7 mouse cellular contexts compared by ENCODE assay signal in genomic region chr14:75786868-75787793, GRCm38 (mm10). TPM values are rescaled to one million over a fixed set of nuclear protein-coding genes. Genes with fewer than 3 reads are reported as not detected.
A peak's percentile ranks its signal among the peaks of the same experiment; 100 is the strongest.
DNase-seq lines count a peak whose midpoint lies in the region; ATAC-seq lines count a peak whose summit lies in the region.

TSS of gene Slc25a30 (minus strand) at chr14:75787037.

- H3K4me1 ChIP-seq in embryonic facial prominence, embryonic 10.5 days: peaks cover 6% of the 10 kb centered on the region
- peaks cover 6% of the 10 kb centered on the region; the same call in 1 of the 2 replicates for H3K4me1 ChIP-seq in limb, embryonic 10.5 days
- peaks cover 11% of the 10 kb centered on the region; the same call in 1 of the 2 replicates for H3K4me1 ChIP-seq in midbrain, embryonic 13.5 days (replicated peaks)

- peaks cover 30% of the 10 kb centered on the region for H3K27me3 ChIP-seq in embryonic facial prominence, embryonic 10.5 days (replicated peaks; ENCODE audit: low read depth, poor library complexity, severe bottlenecking)
- H3K27me3 ChIP-seq in limb, embryonic 10.5 days (ENCODE audit: low read depth, poor library complexity, severe bottlenecking): peaks cover 31% of the 10 kb centered on the region
- H3K27me3 ChIP-seq in midbrain, embryonic 13.5 days: peaks cover 16% of the 10 kb centered on the region

- no peaks in the 10 kb centered on the region for H3K9me3 ChIP-seq in embryonic facial prominence, embryonic 10.5 days
- H3K9me3 ChIP-seq in limb, embryonic 10.5 days (replicated peaks): no peaks in the 10 kb centered on the region
- no peaks in the 10 kb centered on the region for H3K9me3 ChIP-seq in midbrain, embryonic 13.5 days

- peak within 1 kb of the TSS; percentile 70 for H3K4me2 ChIP-seq in midbrain, embryonic 13.5 days (replicated peaks)

- H3K36me3 ChIP-seq in embryonic facial prominence, embryonic 10.5 days (replicated peaks): no peaks in the 10 kb centered on the region
- no peaks in the 10 kb centered on the region for H3K36me3 ChIP-seq in limb, embryonic 10.5 days
- H3K36me3 ChIP-seq in midbrain, embryonic 13.5 days: no peaks in the 10 kb centered on the region

- peak within 1 kb of the TSS; percentile 88 for H3K4me3 ChIP-seq in embryonic facial prominence, embryonic 10.5 days
- peak within 1 kb of the TSS; percentile 82 for H3K4me3 ChIP-seq in limb, embryonic 10.5 days
- H3K4me3 ChIP-seq in midbrain, embryonic 13.5 days (replicated peaks): peak within 1 kb of the TSS; percentile 75

- peak; percentile 99 for DNase-seq in adrenal gland, postnatal 10 days
- DNase-seq in embryonic facial prominence, embryonic 10.5 days (ENCODE audit: low spot score): peak; percentile 96
- no peak for DNase-seq in gonadal fat pad, adult 2 months (ENCODE audit: low read depth)
- DNase-seq in kidney, adult 11 months: peak; percentile 98
- peak; percentile 93 for DNase-seq in limb, embryonic 10.5 days (ENCODE audit: low spot score)
- DNase-seq in spleen, adult 12 weeks (ENCODE audit: low spot score): peak; percentile 94

- ATAC-seq in midbrain, embryonic 13.5 days: peak; percentile 99

- peak within 1 kb of the TSS; percentile 90 for H3K27ac ChIP-seq in embryonic facial prominence, embryonic 10.5 days (replicated peaks)
- H3K27ac ChIP-seq in limb, embryonic 10.5 days: peak within 1 kb of the TSS; percentile 85
- H3K27ac ChIP-seq in midbrain, embryonic 13.5 days: peak within 1 kb of the TSS; percentile 95

- H3K9ac ChIP-seq in midbrain, embryonic 13.5 days (replicated peaks): peak within 1 kb of the TSS; percentile 86

- WGBS in embryonic facial prominence, embryonic 10.5 days: 7% methylated on average over 51 of the region's 51 CpGs
- 8% methylated on average over 51 of the region's 51 CpGs for WGBS in limb, embryonic 10.5 days
- 7% methylated on average over 51 of the region's 51 CpGs for WGBS in midbrain, embryonic 13.5 days

RNA-seq across cellular contexts. Expression of gene Slc25a30, which starts in this region (rescaled TPM):
- 10 to 100 TPM; 35.2 to 50.6 TPM for total RNA-seq in adrenal gland, postnatal 10 days (2021)
- 7.0 and 7.1 TPM in 2 replicates for polyA plus RNA-seq in embryonic facial prominence, embryonic 10.5 days (2016; fragmentation: Nextera tagmentation; extraction: Ambion mirVana)
- polyA plus RNA-seq in gonadal fat pad, adult 2 months (2012; rRNA removed): 16.2 and 23.0 TPM in 2 replicates
- polyA plus RNA-seq in limb, embryonic 10.5 days (2016; fragmentation: Nextera tagmentation; extraction: Ambion mirVana): 4.8 and 6.2 TPM in 2 replicates
- 9.4 and 11.8 TPM in 2 replicates for polyA plus RNA-seq in midbrain, embryonic 13.5 days (2015; fragmentation: Nextera tagmentation; extraction: Ambion mirVana)
